Mouse (Mus musculus): ENCODE data around the gene Tmem189. TPM values are rescaled to one million over a fixed set of nuclear protein-coding genes. Genes with fewer than 3 reads are reported as not detected.
A peak's percentile ranks its signal among the peaks of the same experiment; 100 is the strongest.

Gene Tmem189
- polyA plus RNA-seq, 1 experiment from 2014 or later = 55.1 TPM

DNA sequence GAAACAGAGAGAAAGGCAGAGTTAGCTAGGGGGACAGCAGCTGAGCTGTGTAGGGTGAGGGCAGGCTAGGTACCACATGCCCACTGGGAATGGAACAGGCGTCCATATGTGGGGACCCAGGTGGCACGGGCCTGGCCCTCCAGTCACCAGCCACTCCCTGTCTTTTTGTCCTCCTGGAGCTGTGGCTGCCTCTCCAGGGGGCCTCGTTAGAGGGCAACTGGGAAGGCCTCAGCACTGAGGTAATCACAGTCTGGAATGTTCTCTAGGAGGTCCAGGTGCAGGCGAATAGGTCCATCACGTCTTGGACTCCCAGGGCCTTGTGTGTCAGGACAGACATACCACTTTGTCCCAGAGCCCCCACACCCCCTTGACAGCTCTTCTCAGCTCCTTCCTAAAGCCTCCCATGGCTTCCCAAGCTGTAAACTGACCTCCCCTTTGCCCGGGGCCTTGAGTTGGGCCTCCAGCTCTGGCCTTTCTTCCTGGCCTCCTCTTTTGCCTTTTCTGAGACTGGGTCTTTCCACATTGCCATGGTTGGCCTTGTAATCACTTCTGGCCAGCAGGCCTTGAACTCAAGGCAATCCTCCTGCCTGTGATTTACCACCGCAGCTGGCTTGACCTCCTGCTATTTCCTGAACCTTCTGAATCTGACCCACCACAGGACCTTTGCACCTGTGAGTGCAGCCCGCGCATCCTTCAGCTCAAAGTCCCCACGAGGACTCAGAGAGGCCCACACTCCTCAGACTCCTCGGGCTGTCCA lies 16.7 kb upstream of the Tmem189 start:
- H3K27me3 ChIP-seq (replicated peaks; ENCODE audit: insufficient read depth, low read length) = no peaks in the 10 kb centered on the region
- DNase-seq (ENCODE audit: low spot score) (peak; percentile 56), ATAC-seq (peak; percentile 59)
- no peak overlapping the region for H3K4me2 ChIP-seq (replicated peaks; ENCODE audit: low read depth, low read length)
- H3K9ac ChIP-seq (replicated peaks; ENCODE audit: low read depth) = no peak overlapping the region
- no peak overlapping the region for H3K27ac ChIP-seq (ENCODE audit: low read length)
- H3K9me3 ChIP-seq (ENCODE audit: low read length) = no peaks in the 10 kb centered on the region
- WGBS = 69% methylated on average over 10 of the region's 11 CpGs
- TF ChIP-seq CTCF (IDR thresholded peaks at IDR 0.05) (no peak), EP300 (IDR thresholded peaks at IDR 0.05) (no peak)
- H3K4me1 ChIP-seq (ENCODE audit: insufficient read depth, low read depth, low read length) = no peaks in the 10 kb centered on the region
- H3K36me3 ChIP-seq (ENCODE audit: insufficient read depth, low read length) = no peaks in the 10 kb centered on the region
- no peak overlapping the region for H3K4me3 ChIP-seq (ENCODE audit: low read depth, low read length)

DNA sequence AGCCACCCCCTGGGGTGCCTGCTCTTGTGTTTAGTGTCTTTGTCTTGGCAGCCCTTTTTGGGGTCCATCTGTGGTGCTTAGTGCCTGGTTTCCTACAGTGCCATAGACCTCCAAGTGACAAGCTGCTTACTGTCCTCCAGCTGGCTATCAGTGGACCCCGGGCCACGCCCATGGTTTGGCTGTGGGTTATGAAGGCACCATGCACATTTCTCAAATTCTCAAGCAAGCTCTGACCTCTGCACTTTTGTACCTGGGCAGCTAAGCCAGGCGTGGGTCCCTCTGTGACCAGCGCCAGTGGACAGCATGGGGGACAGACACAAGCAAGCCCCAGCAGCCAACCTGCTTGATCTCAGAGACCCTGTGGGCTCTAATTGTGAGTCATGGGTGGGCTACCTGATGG lies 14.8 kb upstream of the Tmem189 start:
- TF ChIP-seq CTCF (IDR thresholded peaks at IDR 0.05) (no peak), EP300 (IDR thresholded peaks at IDR 0.05) (no peak)
- no peak for ATAC-seq

DNA sequence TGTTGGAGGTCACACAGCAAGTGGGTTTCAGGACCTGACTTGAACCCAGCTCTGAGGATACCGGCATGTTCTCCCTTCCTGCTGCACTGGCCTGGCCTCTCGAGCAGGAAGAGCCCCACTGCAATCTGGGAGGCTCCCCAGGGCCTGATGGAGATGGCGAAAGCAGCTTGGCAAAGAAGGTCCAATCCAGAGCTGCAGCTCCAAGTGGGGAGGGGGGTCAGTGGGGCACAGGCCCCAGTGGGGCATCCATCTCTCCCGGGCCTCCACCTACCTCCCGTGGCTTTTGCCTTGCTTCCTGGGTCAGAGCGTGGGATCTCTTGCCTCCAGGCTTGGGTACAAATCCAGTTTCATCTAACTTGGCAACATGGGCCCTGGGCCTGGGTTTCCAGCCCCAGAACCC lies 12.5 kb upstream of the Tmem189 start:
- H3K27me3 ChIP-seq (replicated peaks; ENCODE audit: insufficient read depth, low read length) = no peaks in the 10 kb centered on the region
- DNase-seq (ENCODE audit: low spot score) = no peak
- H3K27ac ChIP-seq (ENCODE audit: low read length) = no peak overlapping the region
- 73% methylated on average over 6 of the region's 6 CpGs for WGBS
- no peaks in the 10 kb centered on the region for H3K9me3 ChIP-seq (ENCODE audit: low read length)
- H3K9ac ChIP-seq (replicated peaks; ENCODE audit: low read depth) = no peak overlapping the region
- ATAC-seq = no peak
- no peak overlapping the region for H3K4me2 ChIP-seq (replicated peaks; ENCODE audit: low read depth, low read length)
- TF ChIP-seq EP300 (IDR thresholded peaks at IDR 0.05) = no peak
- no peak for TF ChIP-seq CTCF (IDR thresholded peaks at IDR 0.05)
- no peak overlapping the region for H3K4me3 ChIP-seq (ENCODE audit: low read depth, low read length)
- H3K4me1 ChIP-seq (ENCODE audit: insufficient read depth, low read depth, low read length) = no peaks in the 10 kb centered on the region
- no peaks in the 10 kb centered on the region for H3K36me3 ChIP-seq (ENCODE audit: insufficient read depth, low read length)

More for the DNA sequence above, 14.8 kb upstream of the Tmem189 start:
- no peak overlapping the region for H3K27ac ChIP-seq (ENCODE audit: low read length)
- no peaks in the 10 kb centered on the region for H3K36me3 ChIP-seq (ENCODE audit: insufficient read depth, low read length)
- H3K9me3 ChIP-seq (ENCODE audit: low read length) = no peaks in the 10 kb centered on the region
- H3K9ac ChIP-seq (replicated peaks; ENCODE audit: low read depth) = no peak overlapping the region
- WGBS = 86% methylated on average over 4 of the region's 4 CpGs
- no peaks in the 10 kb centered on the region for H3K4me1 ChIP-seq (ENCODE audit: insufficient read depth, low read depth, low read length)
- DNase-seq (ENCODE audit: low spot score) = no peak
- no peak overlapping the region for H3K4me3 ChIP-seq (ENCODE audit: low read depth, low read length)
- H3K27me3 ChIP-seq (replicated peaks; ENCODE audit: insufficient read depth, low read length) = no peaks in the 10 kb centered on the region
- H3K4me2 ChIP-seq (replicated peaks; ENCODE audit: low read depth, low read length) = no peak overlapping the region

DNA sequence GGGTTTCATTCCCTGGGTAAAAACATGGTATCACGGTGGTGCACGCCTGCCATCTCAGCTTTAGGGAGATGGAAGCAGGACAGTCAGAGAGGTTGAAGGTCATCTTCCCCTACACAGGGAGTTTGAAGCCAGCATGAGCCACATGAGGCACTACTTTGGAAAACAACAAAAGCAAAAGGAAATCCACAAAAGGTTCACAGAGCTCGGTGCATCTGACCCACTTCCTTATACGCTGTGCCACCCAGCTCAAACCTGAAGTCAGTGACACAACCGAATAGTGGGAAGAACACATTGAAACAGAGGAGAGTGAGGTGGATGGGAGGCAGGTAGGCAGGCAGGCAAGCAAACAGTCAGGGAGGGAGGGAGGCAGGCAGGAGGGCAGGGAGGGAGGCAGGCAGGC lies 11.8 kb upstream of the Tmem189 start:
- no peaks in the 10 kb centered on the region for H3K9me3 ChIP-seq (ENCODE audit: low read length)
- no peaks in the 10 kb centered on the region for H3K27me3 ChIP-seq (replicated peaks; ENCODE audit: insufficient read depth, low read length)
- H3K4me3 ChIP-seq (ENCODE audit: low read depth, low read length) = no peak overlapping the region
- no peaks in the 10 kb centered on the region for H3K4me1 ChIP-seq (ENCODE audit: insufficient read depth, low read depth, low read length)
- WGBS = 67% methylated on average over 5 of the region's 5 CpGs
- no peak for TF ChIP-seq EP300 (IDR thresholded peaks at IDR 0.05)
- H3K27ac ChIP-seq (ENCODE audit: low read length) = no peak overlapping the region
- H3K36me3 ChIP-seq (ENCODE audit: insufficient read depth, low read length) = no peaks in the 10 kb centered on the region
- DNase-seq (ENCODE audit: low spot score) (peak; percentile 17), ATAC-seq (no peak)
- H3K9ac ChIP-seq (replicated peaks; ENCODE audit: low read depth) = no peak overlapping the region
- H3K4me2 ChIP-seq (replicated peaks; ENCODE audit: low read depth, low read length) = no peak overlapping the region

DNA sequence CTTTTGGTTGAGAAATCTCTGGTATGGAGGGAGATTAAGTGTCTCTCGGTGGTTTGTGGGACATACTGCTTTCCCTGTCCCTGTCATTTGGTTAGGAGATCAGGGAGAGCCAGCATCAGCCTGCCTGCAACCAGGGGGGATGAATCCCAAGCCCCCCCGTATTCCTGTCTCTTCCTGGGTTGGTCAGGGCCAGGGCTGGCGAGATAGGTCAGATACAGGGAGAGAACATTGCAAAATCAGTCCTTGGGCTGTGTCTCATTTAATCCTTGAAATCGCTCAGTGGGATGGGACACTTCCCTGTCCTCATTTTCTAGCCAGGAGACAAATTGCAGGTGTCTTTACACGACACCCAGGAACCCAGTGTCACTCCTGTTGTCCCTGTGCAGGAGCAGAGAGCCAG lies 10.4 kb upstream of the Tmem189 start:
- 61% methylated on average over 5 of the region's 5 CpGs for WGBS
- Histone ChIP-seq H3K9ac (replicated peaks; ENCODE audit: low read depth) (no peak overlapping the region), H3K27me3 (replicated peaks; ENCODE audit: insufficient read depth, low read length) (no peaks in the 10 kb centered on the region), H3K9me3 (ENCODE audit: low read length) (no peaks in the 10 kb centered on the region), H3K36me3 (ENCODE audit: insufficient read depth, low read length) (no peaks in the 10 kb centered on the region), H3K27ac (ENCODE audit: low read length) (no peak overlapping the region), H3K4me3 (ENCODE audit: low read depth, low read length) (no peak overlapping the region), H3K4me1 (ENCODE audit: insufficient read depth, low read depth, low read length) (no peaks in the 10 kb centered on the region), H3K4me2 (replicated peaks; ENCODE audit: low read depth, low read length) (no peak overlapping the region)
- DNase-seq (ENCODE audit: low spot score) (no peak), ATAC-seq (no peak)
- no peak for TF ChIP-seq EP300 (IDR thresholded peaks at IDR 0.05)

DNA sequence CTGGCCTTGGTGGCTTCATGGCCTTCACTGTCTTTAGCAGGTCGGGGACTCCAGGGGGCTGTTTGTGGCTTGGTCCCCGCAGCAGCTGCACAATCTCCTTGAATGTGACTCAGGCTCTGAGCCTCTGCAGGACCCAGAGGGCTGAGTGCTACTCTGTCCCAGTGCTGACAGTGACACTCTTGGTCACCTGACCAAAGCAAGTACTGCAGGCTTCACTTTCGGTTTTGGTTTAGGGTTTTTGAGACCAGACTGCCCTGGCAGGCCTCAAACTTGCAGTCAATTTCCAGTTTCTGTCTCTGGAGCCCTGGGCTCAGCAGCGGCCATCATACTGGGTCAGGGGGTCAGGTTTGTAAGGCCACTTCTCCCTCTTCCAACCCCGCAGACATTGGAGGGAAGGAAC lies 8.3 kb upstream of the Tmem189 start:
- 0 out of 2 replicates have a peak overlapping the region, but pooled peaks have one; percentile 19 for H3K9ac ChIP-seq (replicated peaks; ENCODE audit: low read depth)
- peaks cover 8% of the 10 kb centered on the region for H3K36me3 ChIP-seq (ENCODE audit: insufficient read depth, low read length)
- H3K9me3 ChIP-seq (ENCODE audit: low read length) = no peaks in the 10 kb centered on the region
- ATAC-seq = peak; percentile 84
- no peak overlapping the region for H3K4me3 ChIP-seq (ENCODE audit: low read depth, low read length)
- peak; percentile 92 for DNase-seq (ENCODE audit: low spot score)
- H3K27me3 ChIP-seq (replicated peaks; ENCODE audit: insufficient read depth, low read length) = no peaks in the 10 kb centered on the region
- TF ChIP-seq CTCF (IDR thresholded peaks at IDR 0.05) (peak; percentile 21), EP300 (IDR thresholded peaks at IDR 0.05) (no peak)
- 12% methylated on average over 5 of the region's 5 CpGs for WGBS
- no peaks in the 10 kb centered on the region for H3K4me1 ChIP-seq (ENCODE audit: insufficient read depth, low read depth, low read length)
- 0 out of 2 replicates have a peak overlapping the region, but pooled peaks have one; percentile 27 for H3K4me2 ChIP-seq (replicated peaks; ENCODE audit: low read depth, low read length)
- peak overlapping the region; percentile 73 for H3K27ac ChIP-seq (ENCODE audit: low read length)
